Mouse (Mus musculus): ENCODE measurements at regions not wholly inside any gene's neighbourhood (a gene's known extent, or its start where the extent isn't known, plus 50 kb on each side); places are given as distances from the start of the nearest gene placed in this dataset.

DNA sequence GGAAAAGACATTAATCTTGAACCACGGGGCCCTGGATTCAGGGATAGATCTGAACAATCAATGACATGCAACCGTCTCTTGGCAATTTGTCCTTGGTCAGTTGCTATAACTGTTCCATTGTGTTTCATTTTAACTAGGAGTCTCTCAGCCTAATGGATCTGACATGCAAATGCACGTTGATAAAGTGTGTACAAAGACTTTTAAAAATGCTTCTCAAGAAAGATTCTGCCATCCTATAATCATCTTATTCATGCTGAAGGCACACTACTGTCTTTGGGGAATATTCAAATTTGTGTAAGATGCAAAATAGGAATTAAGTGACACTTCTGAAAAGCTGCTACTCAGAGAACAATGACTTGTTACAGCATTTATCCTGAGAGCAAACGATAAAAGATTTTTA, 252.3 kb downstream of the Hdgfl1 start:
- no peak for DNase-seq (ENCODE audit: low read depth, low spot score)
- H3K9me3 ChIP-seq (ENCODE audit: control insufficient read depth, insufficient read depth, low read depth, low read length): no peaks in the 10 kb centered on the region
- in situ Hi-C loops (cut with MboI; ENCODE audit: low sequenced_read_pairs in 2 of 2, unreplicated experiment in 2 of 2): no loop called here
- no peak overlapping the region for H3K27ac ChIP-seq (ENCODE audit: insufficient read depth, low read depth, low read length, poor library complexity, severe bottlenecking)
- no peak overlapping the region for H3K9ac ChIP-seq (ENCODE audit: insufficient read depth, low read depth, low read length, poor library complexity, severe bottlenecking)
- H3K4me3 ChIP-seq (ENCODE audit: insufficient read depth in 1 of 2, low read depth in 1 of 2, low read length in 2 of 2, poor library complexity in 1 of 2, severe bottlenecking in 1 of 2): no peak overlapping the region
- TF ChIP-seq ZNF384 (IDR thresholded peaks at IDR 0.05; ENCODE audit: low read depth, low read length): no peak
- no peaks in the 10 kb centered on the region for H3K36me3 ChIP-seq (ENCODE audit: control insufficient read depth, insufficient read depth, low read length, poor library complexity, severe bottlenecking)
- H3K4me1 ChIP-seq (ENCODE audit: control insufficient read depth in 2 of 2, insufficient read depth in 2 of 2, low read length in 2 of 2, poor library complexity in 1 of 2): no peaks in the 10 kb centered on the region

DNA sequence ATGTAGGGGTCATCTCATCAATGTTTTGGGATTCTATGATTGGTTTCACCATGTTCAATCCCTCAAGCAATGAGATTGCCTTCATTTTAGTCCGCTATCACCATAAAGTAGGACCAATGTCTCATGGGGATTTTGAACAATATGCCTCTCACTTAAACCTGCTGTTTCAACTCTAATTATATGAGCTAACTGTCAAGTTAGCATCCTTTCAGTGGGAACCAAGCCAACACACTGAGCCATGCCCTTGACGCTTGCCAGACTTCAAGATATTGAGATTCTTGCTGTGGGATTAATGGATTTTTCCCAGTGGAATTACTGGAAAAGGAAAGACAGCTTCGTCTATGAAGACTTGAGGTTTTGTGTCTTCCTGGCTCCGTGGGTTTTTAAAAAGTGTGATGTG, 259.5 kb downstream of the Hdgfl1 start:
- no peaks in the 10 kb centered on the region for H3K9me3 ChIP-seq (ENCODE audit: control insufficient read depth, insufficient read depth, low read depth, low read length)
- in situ Hi-C loops (cut with MboI; ENCODE audit: low sequenced_read_pairs in 2 of 2, unreplicated experiment in 2 of 2): no loop called here
- H3K4me1 ChIP-seq (ENCODE audit: control insufficient read depth in 2 of 2, insufficient read depth in 2 of 2, low read length in 2 of 2, poor library complexity in 1 of 2): no peaks in the 10 kb centered on the region
- no peak for DNase-seq (ENCODE audit: low read depth, low spot score)
- no peak overlapping the region for H3K4me3 ChIP-seq (ENCODE audit: insufficient read depth in 1 of 2, low read depth in 1 of 2, low read length in 2 of 2, poor library complexity in 1 of 2, severe bottlenecking in 1 of 2)
- H3K36me3 ChIP-seq (ENCODE audit: control insufficient read depth, insufficient read depth, low read length, poor library complexity, severe bottlenecking): no peaks in the 10 kb centered on the region
- no peak overlapping the region for H3K9ac ChIP-seq (ENCODE audit: insufficient read depth, low read depth, low read length, poor library complexity, severe bottlenecking)
- no peak overlapping the region for H3K27ac ChIP-seq (ENCODE audit: insufficient read depth, low read depth, low read length, poor library complexity, severe bottlenecking)
- TF ChIP-seq HCFC1 (IDR thresholded peaks at IDR 0.05; ENCODE audit: borderline replicate concordance, insufficient read depth, low read length) (no peak), MAFK (IDR thresholded peaks at IDR 0.05; ENCODE audit: insufficient read depth, low read depth, low read length) (no peak), CHD2 (IDR thresholded peaks at IDR 0.05; ENCODE audit: low read depth, low read length) (no peak), ZC3H11A (IDR thresholded peaks at IDR 0.05; ENCODE audit: borderline replicate concordance, low read depth, low read length) (no peak), ZNF384 (IDR thresholded peaks at IDR 0.05; ENCODE audit: low read depth, low read length) (no peak)

DNA sequence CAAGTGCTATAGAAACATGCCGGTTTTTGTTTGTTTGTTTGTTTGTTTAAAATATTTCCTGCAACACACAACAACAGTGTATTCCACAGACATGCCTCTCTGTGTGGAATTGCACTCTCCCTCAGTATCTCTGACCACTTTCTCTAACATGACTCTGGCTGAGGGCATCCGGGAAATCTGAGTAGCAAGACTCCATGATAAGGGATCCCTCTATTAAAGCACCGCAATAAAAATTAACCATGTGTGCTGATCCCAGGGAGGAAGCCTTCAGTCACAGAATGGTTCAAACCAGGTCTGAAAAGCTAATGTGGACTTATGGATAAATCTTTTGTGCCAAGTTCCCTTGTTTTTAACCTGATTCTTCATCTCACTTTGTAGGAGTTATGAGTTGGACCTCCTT, 260.1 kb downstream of the Hdgfl1 start:
- Histone ChIP-seq H3K9me3 (ENCODE audit: control insufficient read depth, insufficient read depth, low read depth, low read length) (no peaks in the 10 kb centered on the region), H3K4me3 (ENCODE audit: insufficient read depth in 1 of 2, low read depth in 1 of 2, low read length in 2 of 2, poor library complexity in 1 of 2, severe bottlenecking in 1 of 2) (no peak overlapping the region), H3K4me1 (ENCODE audit: control insufficient read depth in 2 of 2, insufficient read depth in 2 of 2, low read length in 2 of 2, poor library complexity in 1 of 2) (no peaks in the 10 kb centered on the region), H3K36me3 (ENCODE audit: control insufficient read depth, insufficient read depth, low read length, poor library complexity, severe bottlenecking) (no peaks in the 10 kb centered on the region), H3K9ac (ENCODE audit: insufficient read depth, low read depth, low read length, poor library complexity, severe bottlenecking) (no peak overlapping the region), H3K27ac (ENCODE audit: insufficient read depth, low read depth, low read length, poor library complexity, severe bottlenecking) (no peak overlapping the region)
- in situ Hi-C loops (cut with MboI; ENCODE audit: low sequenced_read_pairs in 2 of 2, unreplicated experiment in 2 of 2): no loop called here
- DNase-seq (ENCODE audit: low read depth, low spot score): no peak
- TF ChIP-seq ZC3H11A (IDR thresholded peaks at IDR 0.05; ENCODE audit: borderline replicate concordance, low read depth, low read length) (no peak), MAFK (IDR thresholded peaks at IDR 0.05; ENCODE audit: insufficient read depth, low read depth, low read length) (no peak), ZNF384 (IDR thresholded peaks at IDR 0.05; ENCODE audit: low read depth, low read length) (no peak), HCFC1 (IDR thresholded peaks at IDR 0.05; ENCODE audit: borderline replicate concordance, insufficient read depth, low read length) (no peak), CHD2 (IDR thresholded peaks at IDR 0.05; ENCODE audit: low read depth, low read length) (no peak)

DNA sequence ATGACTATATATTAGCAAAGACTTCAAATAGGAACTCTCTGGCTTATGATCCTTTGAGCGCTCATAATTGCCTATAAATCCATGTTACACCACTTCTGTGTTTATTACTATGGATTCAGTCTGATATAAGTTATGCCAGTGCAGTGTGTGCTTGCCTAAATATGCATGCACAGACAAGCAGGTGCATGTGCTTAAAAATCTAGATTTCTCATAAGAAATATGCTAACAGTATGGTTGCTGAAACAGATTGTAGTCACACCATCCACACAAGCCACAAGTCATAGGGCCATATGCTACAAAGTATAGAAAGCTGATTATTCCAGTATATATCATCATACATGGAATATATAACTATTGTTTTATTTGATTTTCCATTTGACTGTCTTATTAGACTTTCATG, 266.2 kb downstream of the Hdgfl1 start:
- no peaks in the 10 kb centered on the region for H3K9me3 ChIP-seq (ENCODE audit: control insufficient read depth, insufficient read depth, low read depth, low read length)
- in situ Hi-C loops (cut with MboI; ENCODE audit: low sequenced_read_pairs in 2 of 2, unreplicated experiment in 2 of 2): no loop called here
- H3K9ac ChIP-seq (ENCODE audit: insufficient read depth, low read depth, low read length, poor library complexity, severe bottlenecking): no peak overlapping the region
- DNase-seq (ENCODE audit: low read depth, low spot score): no peak
- TF ChIP-seq ZC3H11A (IDR thresholded peaks at IDR 0.05; ENCODE audit: borderline replicate concordance, low read depth, low read length) (no peak), CHD2 (IDR thresholded peaks at IDR 0.05; ENCODE audit: low read depth, low read length) (no peak)
- no peaks in the 10 kb centered on the region for H3K4me1 ChIP-seq (ENCODE audit: control insufficient read depth in 2 of 2, insufficient read depth in 2 of 2, low read length in 2 of 2, poor library complexity in 1 of 2)
- H3K4me3 ChIP-seq (ENCODE audit: insufficient read depth in 1 of 2, low read depth in 1 of 2, low read length in 2 of 2, poor library complexity in 1 of 2, severe bottlenecking in 1 of 2): no peak overlapping the region
- no peaks in the 10 kb centered on the region for H3K36me3 ChIP-seq (ENCODE audit: control insufficient read depth, insufficient read depth, low read length, poor library complexity, severe bottlenecking)
- H3K27ac ChIP-seq (ENCODE audit: insufficient read depth, low read depth, low read length, poor library complexity, severe bottlenecking): no peak overlapping the region

DNA sequence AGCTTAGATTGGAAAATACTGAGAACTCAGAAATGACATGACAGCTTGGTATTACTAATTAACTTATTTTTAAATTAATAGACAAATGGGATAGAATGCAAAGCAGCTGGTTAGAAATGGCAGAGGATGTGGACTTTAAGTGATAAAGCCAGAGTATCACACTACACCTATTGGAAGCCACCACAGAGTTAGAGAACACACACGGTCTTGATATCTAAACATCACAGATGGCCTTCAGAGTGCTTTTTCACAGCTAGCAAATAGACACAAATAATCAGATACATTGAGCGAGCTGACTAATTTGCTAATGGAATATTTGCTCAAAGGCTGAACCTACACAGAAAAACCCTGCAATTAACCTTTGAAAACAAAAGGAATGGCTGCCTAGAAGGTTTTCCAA, 272.9 kb downstream of the Hdgfl1 start:
- no peak overlapping the region for H3K27ac ChIP-seq (ENCODE audit: insufficient read depth, low read depth, low read length, poor library complexity, severe bottlenecking)
- in situ Hi-C loops (cut with MboI; ENCODE audit: low sequenced_read_pairs in 2 of 2, unreplicated experiment in 2 of 2): no loop called here
- no peak overlapping the region for H3K4me3 ChIP-seq (ENCODE audit: insufficient read depth in 1 of 2, low read depth in 1 of 2, low read length in 2 of 2, poor library complexity in 1 of 2, severe bottlenecking in 1 of 2)
- H3K36me3 ChIP-seq (ENCODE audit: control insufficient read depth, insufficient read depth, low read length, poor library complexity, severe bottlenecking): no peaks in the 10 kb centered on the region
- H3K9ac ChIP-seq (ENCODE audit: insufficient read depth, low read depth, low read length, poor library complexity, severe bottlenecking): no peak overlapping the region
- no peaks in the 10 kb centered on the region for H3K4me1 ChIP-seq (ENCODE audit: control insufficient read depth in 2 of 2, insufficient read depth in 2 of 2, low read length in 2 of 2, poor library complexity in 1 of 2)
- TF ChIP-seq MAFK (IDR thresholded peaks at IDR 0.05; ENCODE audit: insufficient read depth, low read depth, low read length) (no peak), ZNF384 (IDR thresholded peaks at IDR 0.05; ENCODE audit: low read depth, low read length) (no peak), CHD2 (IDR thresholded peaks at IDR 0.05; ENCODE audit: low read depth, low read length) (no peak), ZC3H11A (IDR thresholded peaks at IDR 0.05; ENCODE audit: borderline replicate concordance, low read depth, low read length) (no peak), HCFC1 (IDR thresholded peaks at IDR 0.05; ENCODE audit: borderline replicate concordance, insufficient read depth, low read length) (no peak)
- no peaks in the 10 kb centered on the region for H3K9me3 ChIP-seq (ENCODE audit: control insufficient read depth, insufficient read depth, low read depth, low read length)
- no peak for DNase-seq (ENCODE audit: low read depth, low spot score)
